Mouse (Mus musculus) hindbrain, embryonic 16.5 days (tissue): ENCODE measurements around the gene Dlgap3. TPM values are rescaled to one million over a fixed set of nuclear protein-coding genes. Genes with fewer than 3 reads are reported as not detected.
A peak's percentile ranks its signal among the peaks of the same experiment; 100 is the strongest.

Source experiments
- ATAC-seq: fragments of 200-750 bp; cut with Nextera tagmentation; 2 replicates; pipeline ENCODE4 v1.8.0; 2017; ENCODE audit warnings: moderate TSS enrichment, moderate library complexity
- H3K27ac ChIP-seq: fragments of 300-500 bp; sonication (generic); 2 replicates; pipeline ENCODE4 v1.5.1; 2014; ENCODE audit warnings: low read depth, mild to moderate bottlenecking, control low read depth, low read length, moderate library complexity
- H3K27me3 ChIP-seq: fragments of 300-500 bp; sonication (generic); replicated peaks from 2 replicates; pipeline ENCODE4 v1.6.1; 2014; ENCODE audit warnings: low read length; ENCODE audit not compliant: control insufficient read depth, insufficient read depth
- H3K36me3 ChIP-seq: fragments of 300-500 bp; sonication (generic); 2 replicates; pipeline ENCODE4 v1.6.1; 2014; ENCODE audit warnings: mild to moderate bottlenecking, low read length, moderate library complexity, mixed read lengths; ENCODE audit not compliant: control insufficient read depth, insufficient read depth
- H3K4me1 ChIP-seq: fragments of 300-500 bp; sonication (generic); 2 replicates; pipeline ENCODE4 v1.6.1; 2014; ENCODE audit warnings: low read depth, low read length; ENCODE audit not compliant: control insufficient read depth, insufficient read depth
- H3K4me2 ChIP-seq: fragments of 300-500 bp; sonication (generic); 2 replicates; pipeline ENCODE4 v1.6.1; 2014; ENCODE audit warnings: mild to moderate bottlenecking, low read length, control low read depth, moderate library complexity
- H3K4me3 ChIP-seq: fragments of 300-500 bp; sonication (generic); 2 replicates; pipeline ENCODE4 v1.5.1; 2014; ENCODE audit warnings: mild to moderate bottlenecking, low read length, control low read depth, moderate library complexity
- H3K9ac ChIP-seq: fragments of 300-500 bp; sonication (generic); 2 replicates; pipeline ENCODE4 v1.6.1; 2014; ENCODE audit warnings: low read depth, mild to moderate bottlenecking, control low read depth, low read length, moderate library complexity
- H3K9me3 ChIP-seq: fragments of 300-500 bp; sonication (generic); 2 replicates; pipeline ENCODE4 v1.6.1; 2014; ENCODE audit warnings: mild to moderate bottlenecking, low read length, moderate library complexity; ENCODE audit not compliant: control insufficient read depth
- WGBS: fragments of 180-500 bp; shearing (Covaris S2); extraction: QIAGEN DNeasy Blood & Tissue Kit; methylation state at CpG from one replicate; pipeline ENCODE4 v1.1.7; 2014; 5-methylcytosine and 5-hydroxymethylcytosine counted together
- polyA plus RNA-seq: library from polyadenylated mRNA; unstranded; fragments of >200 nt; fragmentation: Nextera tagmentation; extraction: Ambion mirVana; gene quantifications from 2 replicates; pipeline ENCODE4 v1.2.1, GENCODE M21; 2015

The Dlgap3 gene
- polyA plus RNA-seq, 1 experiment from 2014 or later = 21.0 TPM

DNA sequence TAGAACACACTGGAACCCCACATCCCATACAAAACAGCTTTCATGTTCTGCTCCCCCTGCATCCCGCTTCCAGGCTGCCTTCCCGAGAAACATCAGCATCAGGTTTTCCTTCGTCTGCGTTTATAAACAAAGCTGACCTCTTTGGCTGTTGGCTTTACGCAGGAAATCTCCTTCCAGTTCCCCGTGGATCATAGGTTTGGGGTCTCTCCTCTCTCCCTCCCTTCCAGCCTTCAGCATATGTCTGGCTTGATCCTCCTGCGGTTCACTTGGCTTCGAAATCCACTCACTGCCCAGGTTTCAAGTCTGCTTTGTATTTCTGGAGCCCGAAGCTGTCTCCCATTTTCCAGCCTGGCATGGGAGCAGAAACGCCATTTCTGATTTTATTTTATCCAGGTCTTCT, 54.3 kb downstream of the Dlgap3 start:
- no peak for ATAC-seq
- no peak overlapping the region for H3K4me3 ChIP-seq
- peaks cover 3% of the 10 kb centered on the region; the same call in 1 of the 2 replicates for H3K36me3 ChIP-seq
- no peak overlapping the region for H3K9ac ChIP-seq
- H3K4me2 ChIP-seq = no peak overlapping the region
- H3K27me3 ChIP-seq = no peaks in the 10 kb centered on the region
- no peak overlapping the region for H3K27ac ChIP-seq
- peaks cover 9% of the 10 kb centered on the region for H3K4me1 ChIP-seq
- WGBS = 42% methylated on average over 10 of the region's 10 CpGs
- no peaks in the 10 kb centered on the region for H3K9me3 ChIP-seq

DNA sequence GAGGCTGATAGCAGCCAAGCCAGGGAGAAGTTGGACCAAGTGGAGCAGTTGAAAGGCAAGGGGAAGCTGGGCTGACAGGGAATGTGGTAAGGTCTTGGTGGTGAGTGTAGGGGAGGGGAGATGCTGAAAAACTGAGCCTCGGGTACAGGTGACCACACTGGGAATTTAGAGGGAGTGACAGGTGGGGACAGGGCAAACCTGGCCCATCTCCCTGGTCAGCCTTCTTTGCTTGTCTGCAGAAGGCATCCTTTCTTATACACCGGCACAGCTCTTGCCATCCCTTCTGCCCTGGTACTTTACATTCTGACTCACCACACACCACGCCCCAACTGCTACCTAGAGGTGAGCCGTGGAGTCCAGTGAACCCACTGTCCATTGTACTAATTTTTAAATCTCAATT, 54.8 kb downstream of the Dlgap3 start:
- peaks cover 3% of the 10 kb centered on the region; the same call in 1 of the 2 replicates for H3K36me3 ChIP-seq
- H3K4me3 ChIP-seq = no peak overlapping the region
- WGBS = 45% methylated on average over 4 of the region's 4 CpGs
- H3K4me2 ChIP-seq = no peak overlapping the region
- no peaks in the 10 kb centered on the region for H3K27me3 ChIP-seq
- H3K9me3 ChIP-seq = no peaks in the 10 kb centered on the region
- peaks cover 9% of the 10 kb centered on the region for H3K4me1 ChIP-seq
- no peak for ATAC-seq
- no peak overlapping the region for H3K9ac ChIP-seq
- H3K27ac ChIP-seq = no peak overlapping the region

DNA sequence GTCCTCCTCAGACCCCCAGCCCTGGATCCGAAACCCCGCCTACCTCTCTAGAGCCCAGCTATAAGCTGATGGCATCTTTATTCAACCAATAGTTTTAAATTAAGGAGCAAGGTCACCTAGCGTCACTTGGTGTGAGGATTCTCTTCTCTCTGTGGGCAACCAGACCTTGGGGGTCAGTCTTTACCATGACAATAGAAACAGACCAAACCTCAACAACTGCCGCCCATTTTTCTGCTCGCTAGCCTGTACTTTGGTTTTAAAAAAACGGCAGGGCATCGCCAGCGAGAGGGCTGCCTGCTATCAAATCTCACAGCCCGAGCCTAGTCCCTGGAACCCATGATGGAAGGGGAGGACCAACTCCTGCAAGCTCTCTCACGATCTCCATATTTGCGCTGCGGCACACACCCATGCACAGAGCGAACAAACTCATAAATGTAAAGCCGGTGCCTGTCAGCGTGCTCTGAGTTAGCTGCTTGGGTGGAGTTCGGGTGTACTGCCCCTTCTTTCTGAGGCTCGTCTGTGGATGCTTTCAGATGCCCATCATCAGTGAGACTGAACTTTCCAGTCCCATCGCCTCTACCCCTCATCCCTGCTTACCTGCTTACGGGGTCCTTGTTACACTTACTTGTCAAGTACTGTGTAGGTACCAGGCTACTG, 55.6 kb downstream of the Dlgap3 start:
- peaks cover 9% of the 10 kb centered on the region for H3K4me1 ChIP-seq
- no peaks in the 10 kb centered on the region for H3K9me3 ChIP-seq
- no peaks in the 10 kb centered on the region for H3K27me3 ChIP-seq
- H3K4me2 ChIP-seq = no peak overlapping the region
- WGBS = 17% methylated on average over 19 of the region's 19 CpGs
- no peak overlapping the region for H3K4me3 ChIP-seq
- H3K27ac ChIP-seq = no peak overlapping the region
- no peak for ATAC-seq
- peaks cover 3% of the 10 kb centered on the region; the same call in 1 of the 2 replicates for H3K36me3 ChIP-seq
- no peak overlapping the region for H3K9ac ChIP-seq

- no peak overlapping the region for H3K4me2 ChIP-seq
- 30% methylated on average over 4 of the region's 4 CpGs for WGBS
- H3K27ac ChIP-seq = no peak overlapping the region
- no peak overlapping the region for H3K4me3 ChIP-seq
- H3K27me3 ChIP-seq = no peaks in the 10 kb centered on the region
- H3K36me3 ChIP-seq = no peaks in the 10 kb centered on the region; the same call in 1 of the 2 replicates
- H3K4me1 ChIP-seq = peaks cover 9% of the 10 kb centered on the region
- no peaks in the 10 kb centered on the region for H3K9me3 ChIP-seq
- ATAC-seq = no peak
- no peak overlapping the region for H3K9ac ChIP-seq
Measured at GRCm38 (mm10) chr4:127226067-127226466, 57.1 kb downstream of the Dlgap3 start.

DNA sequence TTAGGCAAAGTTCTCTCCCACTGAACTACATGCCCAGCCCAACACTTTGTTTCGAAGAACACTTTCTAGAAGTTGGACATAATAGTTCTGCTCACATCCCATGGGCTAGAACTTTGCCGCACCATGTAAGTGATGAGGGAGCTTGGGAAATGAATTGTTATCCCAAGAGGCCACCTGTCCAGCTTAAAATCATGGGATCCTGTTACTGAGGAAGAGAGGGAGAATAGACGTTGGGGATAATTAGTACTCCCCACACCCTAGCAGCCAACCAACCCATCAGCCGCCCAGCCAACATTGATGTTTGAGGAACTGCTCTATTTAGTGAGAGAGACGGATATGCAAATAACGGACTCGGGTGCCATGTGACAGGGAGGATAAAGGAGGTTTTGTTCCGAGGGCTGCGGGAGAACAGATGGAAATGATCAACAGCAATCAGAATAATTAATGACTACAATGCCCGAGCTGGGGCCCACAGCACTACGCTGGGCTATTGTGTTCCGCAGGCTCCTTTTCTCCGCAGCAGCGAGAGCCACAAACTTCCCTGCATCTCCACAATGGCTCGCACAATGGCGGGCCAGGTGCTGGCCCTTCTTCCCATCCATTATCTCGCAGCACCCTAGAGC, 58.2 kb downstream of the Dlgap3 start:
- H3K4me1 ChIP-seq = peaks cover 14% of the 10 kb centered on the region
- ATAC-seq = peak; percentile 51
- 16% methylated on average over 17 of the region's 17 CpGs for WGBS

GRCm38 (mm10) chr4:127232028-127232427, 63.0 kb downstream of the Dlgap3 start:
- no peak overlapping the region for H3K9ac ChIP-seq
- H3K9me3 ChIP-seq = no peaks in the 10 kb centered on the region
- peaks cover 36% of the 10 kb centered on the region for H3K4me1 ChIP-seq
- peak; percentile 79 for ATAC-seq
- no peaks in the 10 kb centered on the region for H3K27me3 ChIP-seq
- H3K27ac ChIP-seq = peak overlapping the region; percentile 75
- WGBS = 9% methylated on average over 6 of the region's 6 CpGs
- peak overlapping the region; percentile 12; the same call in 1 of the 2 replicates for H3K4me2 ChIP-seq
- H3K4me3 ChIP-seq = no peak overlapping the region
- 0 out of 2 replicates have a peak, but pooled peaks cover 4% of the 10 kb centered on the region for H3K36me3 ChIP-seq

More for the DNA sequence above, 58.2 kb downstream of the Dlgap3 start:
- Histone ChIP-seq H3K9me3 (no peaks in the 10 kb centered on the region), H3K9ac (no peak overlapping the region), H3K27ac (peak overlapping the region; percentile 5; the same call in 1 of the 2 replicates), H3K4me2 (no peak overlapping the region; the same call in 1 of the 2 replicates), H3K27me3 (no peaks in the 10 kb centered on the region), H3K4me3 (no peak overlapping the region), H3K36me3 (no peaks in the 10 kb centered on the region)

GRCm38 (mm10) chr4:127232551-127232950, 63.5 kb downstream of the Dlgap3 start:
- Histone ChIP-seq H3K4me1 (peaks cover 31% of the 10 kb centered on the region), H3K9ac (no peak overlapping the region), H3K4me2 (peak overlapping the region; percentile 5; the same call in 1 of the 2 replicates), H3K9me3 (no peaks in the 10 kb centered on the region), H3K27ac (peak overlapping the region; percentile 75), H3K36me3 (0 out of 2 replicates have a peak, but pooled peaks cover 4% of the 10 kb centered on the region), H3K4me3 (no peak overlapping the region), H3K27me3 (no peaks in the 10 kb centered on the region)
- peak; percentile 82 for ATAC-seq
- WGBS = 8% methylated on average over 5 of the region's 5 CpGs

- Histone ChIP-seq H3K27ac (peak overlapping the region; percentile 75; the same call in 1 of the 2 replicates), H3K9me3 (no peaks in the 10 kb centered on the region), H3K4me1 (peaks cover 30% of the 10 kb centered on the region), H3K4me2 (no peak overlapping the region), H3K9ac (no peak overlapping the region), H3K4me3 (no peak overlapping the region), H3K36me3 (0 out of 2 replicates have a peak, but pooled peaks cover 4% of the 10 kb centered on the region), H3K27me3 (no peaks in the 10 kb centered on the region)
- 86% methylated on average over 39 of the region's 40 CpGs for WGBS
- no peak for ATAC-seq
Measured at GRCm38 (mm10) chr4:127233416-127234125, 64.6 kb downstream of the Dlgap3 start.
